Mouse (Mus musculus): ENCODE data around the gene Tmem151a. TPM values are rescaled to one million over a fixed set of nuclear protein-coding genes. Genes with fewer than 3 reads are reported as not detected.

The Tmem151a gene
- polyA plus RNA-seq, 1 experiment = 102 TPM

- WGBS = 60% methylated on average over 24 of the region's 24 CpGs
- no peak overlapping the region for H3K27ac ChIP-seq (ENCODE audit: insufficient read depth, low read length)
- H3K4me3 ChIP-seq (replicated peaks; ENCODE audit: insufficient read depth, low read depth, low read length) = no peak overlapping the region
- TF ChIP-seq POLR2A (IDR thresholded peaks at IDR 0.05; ENCODE audit: borderline replicate concordance, insufficient read depth, low read length) = no peak
- TF ChIP-seq CTCF (IDR thresholded peaks at IDR 0.05; ENCODE audit: borderline replicate concordance, insufficient read depth, low read depth, low read length) = no peak
- H3K27me3 ChIP-seq (ENCODE audit: control insufficient read depth, insufficient read depth, low read length) = no peaks in the 10 kb centered on the region
- peak in 1 of 2 experiments; percentile 60 for DNase-seq
- peaks cover 10% of the 10 kb centered on the region for H3K4me1 ChIP-seq (ENCODE audit: control insufficient read depth, insufficient read depth, low read length)
Measured at GRCm38 (mm10) chr19:5082596-5082995, 2.7 kb downstream of the Tmem151a start.

GRCm38 (mm10) chr19:5082005-5082404 is 3.3 kb downstream of the Tmem151a start:
- H3K4me3 ChIP-seq (replicated peaks; ENCODE audit: insufficient read depth, low read depth, low read length) = no peak overlapping the region

GRCm38 (mm10) chr19:5079279-5079678 is 6.1 kb downstream of the Tmem151a start:
- WGBS = 96% methylated on average over 1 of the region's 1 CpGs
- Histone ChIP-seq H3K4me3 (replicated peaks; ENCODE audit: insufficient read depth, low read depth, low read length) (no peak overlapping the region), H3K4me1 (ENCODE audit: control insufficient read depth, insufficient read depth, low read length) (peaks cover 9% of the 10 kb centered on the region), H3K27ac (ENCODE audit: insufficient read depth, low read length) (no peak overlapping the region), H3K27me3 (ENCODE audit: control insufficient read depth, insufficient read depth, low read length) (no peaks in the 10 kb centered on the region)
- no peak for TF ChIP-seq CTCF (IDR thresholded peaks at IDR 0.05; ENCODE audit: borderline replicate concordance, insufficient read depth, low read depth, low read length)
- no peak for TF ChIP-seq POLR2A (IDR thresholded peaks at IDR 0.05; ENCODE audit: borderline replicate concordance, insufficient read depth, low read length)
- no peak for DNase-seq

More at GRCm38 (mm10) chr19:5082005-5082404, 3.3 kb downstream of the Tmem151a start:
- Histone ChIP-seq H3K27me3 (ENCODE audit: control insufficient read depth, insufficient read depth, low read length) (no peaks in the 10 kb centered on the region), H3K27ac (ENCODE audit: insufficient read depth, low read length) (no peak overlapping the region), H3K4me1 (ENCODE audit: control insufficient read depth, insufficient read depth, low read length) (peaks cover 10% of the 10 kb centered on the region)
- 45% methylated on average over 18 of the region's 18 CpGs for WGBS
- TF ChIP-seq CTCF (IDR thresholded peaks at IDR 0.05; ENCODE audit: borderline replicate concordance, insufficient read depth, low read depth, low read length) (no peak), POLR2A (IDR thresholded peaks at IDR 0.05; ENCODE audit: borderline replicate concordance, insufficient read depth, low read length) (no peak)
- no peak for DNase-seq

- H3K27ac ChIP-seq (ENCODE audit: insufficient read depth, low read length) = no peak overlapping the region
- TF ChIP-seq POLR2A (IDR thresholded peaks at IDR 0.05; ENCODE audit: borderline replicate concordance, insufficient read depth, low read length) (no peak), CTCF (IDR thresholded peaks at IDR 0.05; ENCODE audit: borderline replicate concordance, insufficient read depth, low read depth, low read length) (no peak)
- 52% methylated on average over 5 of the region's 5 CpGs for WGBS
- no peak for DNase-seq
- no peak overlapping the region for H3K4me3 ChIP-seq (replicated peaks; ENCODE audit: insufficient read depth, low read depth, low read length)
- H3K27me3 ChIP-seq (ENCODE audit: control insufficient read depth, insufficient read depth, low read length) = no peaks in the 10 kb centered on the region
- H3K4me1 ChIP-seq (ENCODE audit: control insufficient read depth, insufficient read depth, low read length) = peaks cover 5% of the 10 kb centered on the region
Measured at GRCm38 (mm10) chr19:5073518-5073917, 11.8 kb downstream of the Tmem151a start.

- DNase-seq = peak; percentile 45 to 53
- WGBS = 2% methylated on average over 15 of the region's 15 CpGs
- peaks cover 7% of the 10 kb centered on the region for H3K4me1 ChIP-seq (ENCODE audit: control insufficient read depth, insufficient read depth, low read length)
- H3K27ac ChIP-seq (ENCODE audit: insufficient read depth, low read length) = no peak overlapping the region
- TF ChIP-seq CTCF (IDR thresholded peaks at IDR 0.05; ENCODE audit: borderline replicate concordance, insufficient read depth, low read depth, low read length) (peak; percentile 66; the same call in 1 of the 2 replicates), POLR2A (IDR thresholded peaks at IDR 0.05; ENCODE audit: borderline replicate concordance, insufficient read depth, low read length) (no peak)
- no peaks in the 10 kb centered on the region for H3K27me3 ChIP-seq (ENCODE audit: control insufficient read depth, insufficient read depth, low read length)
- no peak overlapping the region for H3K4me3 ChIP-seq (replicated peaks; ENCODE audit: insufficient read depth, low read depth, low read length)
Measured at GRCm38 (mm10) chr19:5073028-5073427, 12.3 kb downstream of the Tmem151a start.

GRCm38 (mm10) chr19:5072389-5073019 is 12.8 kb downstream of the Tmem151a start:
- no peak overlapping the region for H3K27ac ChIP-seq (ENCODE audit: insufficient read depth, low read length)
- H3K4me1 ChIP-seq (ENCODE audit: control insufficient read depth, insufficient read depth, low read length) = peaks cover 7% of the 10 kb centered on the region
- no peak for DNase-seq
- TF ChIP-seq POLR2A (IDR thresholded peaks at IDR 0.05; ENCODE audit: borderline replicate concordance, insufficient read depth, low read length) (no peak), CTCF (IDR thresholded peaks at IDR 0.05; ENCODE audit: borderline replicate concordance, insufficient read depth, low read depth, low read length) (no peak)
- 7% methylated on average over 20 of the region's 20 CpGs for WGBS
- peak overlapping the region; percentile 11 for H3K4me3 ChIP-seq (replicated peaks; ENCODE audit: insufficient read depth, low read depth, low read length)
- no peaks in the 10 kb centered on the region for H3K27me3 ChIP-seq (ENCODE audit: control insufficient read depth, insufficient read depth, low read length)

- H3K27me3 ChIP-seq (ENCODE audit: control insufficient read depth, insufficient read depth, low read length) = no peaks in the 10 kb centered on the region
- WGBS = 7% methylated on average over 37 of the region's 40 CpGs
- peak in 1 of 2 experiments; percentile 48 for DNase-seq
- H3K4me1 ChIP-seq (ENCODE audit: control insufficient read depth, insufficient read depth, low read length) = peaks cover 10% of the 10 kb centered on the region
- TF ChIP-seq POLR2A (IDR thresholded peaks at IDR 0.05; ENCODE audit: borderline replicate concordance, insufficient read depth, low read length) (no peak), CTCF (IDR thresholded peaks at IDR 0.05; ENCODE audit: borderline replicate concordance, insufficient read depth, low read depth, low read length) (no peak)
- H3K27ac ChIP-seq (ENCODE audit: insufficient read depth, low read length) = no peak overlapping the region
- H3K4me3 ChIP-seq (replicated peaks; ENCODE audit: insufficient read depth, low read depth, low read length) = peak overlapping the region; percentile 23
Measured at GRCm38 (mm10) chr19:5071545-5072369, 13.6 kb downstream of the Tmem151a start.
